Mouse (Mus musculus): ENCODE data around the gene Ttc5. TPM values are rescaled to one million over a fixed set of nuclear protein-coding genes. Genes with fewer than 3 reads are reported as not detected.
"Not testable (repeated sequence)": the region's sequence is repeated elsewhere in the genome, so short reads cannot be mapped to it uniquely, and the experiment has no call there.

The Ttc5 gene
- total RNA-seq (2021), result 10 to 100 TPM; 16.2 to 17.0 TPM

DNA sequence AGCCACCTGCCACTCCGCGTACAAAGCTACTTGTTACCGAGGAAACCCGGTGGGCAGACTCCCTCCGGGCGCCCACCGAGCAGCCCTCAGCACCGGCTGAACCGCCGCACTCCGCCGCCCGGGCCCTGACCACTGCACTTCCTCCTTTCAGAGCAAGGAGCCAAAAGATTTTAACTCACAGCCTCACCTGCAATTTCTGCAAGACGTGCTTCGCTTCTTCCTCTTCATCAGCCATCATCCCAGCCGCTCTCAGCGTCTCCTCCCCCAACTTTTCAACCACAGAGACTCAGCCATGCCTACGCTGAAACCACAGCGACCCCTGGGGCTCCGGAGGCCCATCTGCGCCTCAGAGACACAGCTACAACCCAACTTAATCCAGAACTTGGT, at the start of gene Ttc5:
TSS of gene Ttc5 (minus strand) at position 269 of the 387 bp plus-strand sequence.
- intact Hi-C loops (cut with DNase I), result loop anchor here (2.0 kb wide), 1 partner anchor 22 kb away; the partner anchor contains the start of genes Ccnb1ip1 and Parp2

DNA sequence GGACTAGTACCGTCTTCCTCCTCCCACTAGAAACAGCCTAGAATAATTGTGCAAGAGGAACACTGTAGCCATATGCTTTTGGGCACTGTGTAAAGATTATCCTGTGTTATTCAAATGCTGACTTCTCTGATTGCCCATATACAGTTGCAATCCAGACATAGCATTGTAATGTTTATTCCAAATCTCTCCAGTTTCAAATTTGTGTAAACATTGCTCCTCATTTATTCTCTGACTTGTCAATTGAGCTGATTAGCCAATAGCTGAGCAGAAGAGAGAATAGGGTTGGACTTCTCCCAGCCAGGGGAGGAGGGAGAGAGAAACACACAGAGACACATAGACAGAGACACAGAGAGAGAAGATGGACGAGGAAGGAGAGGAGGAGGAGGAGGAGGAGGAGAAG, 49.1 kb upstream of the Ttc5 start:
- intact Hi-C loops (cut with DNase I), result no loop called here

More for the DNA sequence above, at the start of gene Ttc5:
- peak; percentile 67 for DNase-seq (ENCODE audit: low spot score)

DNA sequence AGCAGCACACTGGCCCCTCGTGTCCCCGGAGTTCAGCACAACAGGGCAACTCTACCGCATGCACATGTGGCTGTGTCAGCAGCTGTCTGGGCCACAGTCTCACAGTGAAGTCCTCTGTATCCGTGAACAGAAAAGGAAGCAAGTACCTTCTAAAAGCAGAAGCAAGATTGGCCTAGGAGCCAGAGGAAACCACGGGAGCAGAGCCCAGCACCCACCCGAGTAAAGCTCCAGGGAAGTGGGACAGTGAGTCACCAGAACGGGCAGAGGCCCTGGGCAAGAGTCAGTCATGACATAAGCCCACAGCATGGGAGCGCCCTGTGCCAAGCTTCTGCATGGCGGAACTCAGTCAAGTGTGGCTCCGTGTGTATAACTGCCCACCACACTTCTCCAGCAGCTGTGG, 48.6 kb upstream of the Ttc5 start:
- intact Hi-C loops (cut with DNase I), result no loop called here

More for the DNA sequence above, 49.1 kb upstream of the Ttc5 start:
- no peak for DNase-seq (ENCODE audit: low spot score)

DNA sequence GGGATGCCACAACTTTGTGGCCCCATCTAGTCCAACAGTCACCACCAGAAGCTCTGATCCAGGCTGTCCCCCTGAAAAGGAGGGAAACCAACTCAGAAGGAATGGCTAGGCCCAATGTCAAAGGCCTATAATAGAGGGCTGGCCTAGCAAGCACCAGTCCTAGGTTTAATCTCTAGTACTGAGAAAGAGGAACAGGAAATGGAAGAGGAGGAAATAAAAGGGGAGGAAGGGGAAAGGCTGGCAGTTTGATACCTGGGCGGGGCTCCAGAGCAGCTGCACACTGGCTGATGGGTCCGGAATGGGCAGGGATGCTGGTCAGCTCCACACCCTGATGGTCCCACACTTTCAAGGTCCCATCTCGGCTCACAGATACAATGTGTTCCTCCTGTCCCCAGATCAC, 44.6 kb upstream of the Ttc5 start:
- no peak for DNase-seq (ENCODE audit: low spot score)
- intact Hi-C loops (cut with DNase I), result no loop called here

More for the DNA sequence above, 48.6 kb upstream of the Ttc5 start:
- DNase-seq (ENCODE audit: low spot score), result peak; percentile 22

DNA sequence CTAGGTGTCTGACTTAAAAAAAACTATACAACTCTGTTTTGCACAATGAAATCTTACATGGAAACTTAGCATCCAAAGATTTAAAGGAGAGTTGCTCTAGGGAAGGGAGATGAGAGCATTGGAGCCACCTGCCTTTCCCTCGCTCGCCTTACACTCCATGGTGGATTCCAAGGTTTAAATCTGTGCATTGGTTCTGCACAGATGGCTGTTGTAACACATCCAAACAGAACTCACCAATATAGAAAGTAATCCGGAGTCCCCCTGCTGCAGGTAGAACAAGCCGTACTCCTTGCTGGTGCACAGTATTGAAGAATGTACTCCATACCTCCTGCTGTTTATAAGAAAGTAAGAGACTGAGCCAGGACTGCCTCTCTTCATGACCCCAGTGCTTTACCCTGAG, 41.3 kb upstream of the Ttc5 start:
- intact Hi-C loops (cut with DNase I), result no loop called here
- no peak for DNase-seq (ENCODE audit: low spot score)

DNA sequence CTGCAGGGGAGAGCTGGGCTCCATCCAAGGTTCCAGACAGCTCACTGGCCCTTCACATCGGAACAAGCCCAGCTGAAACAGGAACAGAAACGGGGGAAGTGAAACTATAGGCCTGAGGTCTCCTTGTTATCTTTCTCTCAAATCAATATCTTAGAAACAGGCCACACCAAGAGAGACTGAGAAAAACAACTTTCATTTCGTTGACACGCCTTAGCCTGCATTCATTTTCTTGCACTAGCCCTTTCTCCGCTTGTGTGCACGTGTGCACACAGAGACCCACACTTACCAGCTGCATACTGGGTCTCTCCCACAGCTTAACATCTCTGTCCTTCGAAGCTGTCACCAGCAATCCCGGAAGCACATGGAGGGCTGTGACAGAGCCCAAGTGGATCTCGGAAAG, 38.9 kb upstream of the Ttc5 start:
- intact Hi-C loops (cut with DNase I), result no loop called here
- DNase-seq (ENCODE audit: low spot score), result no peak

DNA sequence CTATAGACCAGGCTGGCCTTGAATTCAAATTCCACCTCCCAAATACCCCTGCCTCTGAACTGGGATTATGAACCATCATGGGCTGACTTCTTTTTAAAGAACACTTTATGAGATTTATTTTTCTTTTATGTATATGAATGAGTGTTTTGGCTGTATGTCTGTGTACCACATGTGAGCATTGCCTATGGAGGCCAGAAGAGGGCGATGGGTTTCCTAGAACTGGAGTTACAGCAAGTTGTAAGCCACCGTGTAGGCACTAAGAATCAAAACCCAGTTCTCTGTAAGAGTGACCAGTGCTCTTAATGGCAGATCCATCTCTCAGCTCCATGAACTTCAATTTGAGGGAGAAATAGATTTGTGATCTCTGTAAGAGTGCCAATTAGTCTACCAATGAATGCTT, 37.9 kb upstream of the Ttc5 start:
- intact Hi-C loops (cut with DNase I), result no loop called here
- no peak for DNase-seq (ENCODE audit: low spot score)

DNA sequence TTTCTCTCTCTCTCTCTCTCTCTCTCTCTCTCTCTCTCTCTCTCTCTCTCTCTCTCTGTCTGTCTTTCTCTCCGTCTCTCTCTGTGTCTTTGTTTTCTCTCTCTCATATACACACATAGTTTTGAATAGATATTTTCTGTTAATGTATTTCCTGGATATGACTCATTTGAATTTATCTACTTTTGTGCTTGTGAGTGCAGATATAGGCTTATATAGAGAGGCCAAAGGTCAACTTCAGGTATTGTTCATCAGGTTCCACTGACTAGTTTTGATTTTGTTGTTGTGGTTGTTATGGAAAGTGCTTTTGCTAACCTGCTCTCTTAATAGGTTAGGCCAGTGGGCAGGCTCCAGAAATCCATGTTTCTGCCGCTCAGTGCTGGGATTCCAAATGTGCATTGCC, 27.7 kb upstream of the Ttc5 start:
- intact Hi-C loops (cut with DNase I), result no loop called here
- no peak for DNase-seq (ENCODE audit: low spot score)

DNA sequence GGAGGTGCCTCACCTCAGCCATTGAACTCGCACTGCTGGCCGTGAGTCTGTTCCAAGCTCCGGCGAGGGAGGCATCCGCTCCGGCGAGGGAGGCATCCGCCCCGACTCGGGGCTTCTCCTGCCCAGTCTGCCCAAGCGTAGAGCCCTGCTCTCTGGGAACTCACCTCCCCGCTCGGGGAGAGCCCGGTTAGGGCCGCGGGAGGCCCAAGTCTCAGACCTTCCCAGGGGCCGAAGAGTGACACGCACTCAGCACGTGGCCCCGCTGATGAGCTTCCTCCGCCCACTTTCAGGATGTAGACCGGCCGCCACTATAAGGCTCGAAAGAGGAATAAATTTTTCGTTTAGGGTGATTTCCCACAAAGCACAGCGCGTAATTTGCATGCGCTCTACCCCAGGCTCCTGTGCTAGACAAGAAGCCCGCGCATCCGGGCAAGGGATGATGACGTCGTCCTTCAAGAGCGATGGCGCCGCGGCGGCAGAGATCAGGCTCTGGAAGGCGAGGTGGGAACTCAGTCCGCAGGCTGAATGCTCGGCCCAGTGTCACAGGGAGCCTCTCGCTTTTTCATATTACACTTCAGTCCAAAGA, 22.3 kb upstream of the Ttc5 start, which contains the start of the genes Ccnb1ip1 and Parp2:
TSS of gene Ccnb1ip1 (minus strand) at position 246 of the 586 bp plus-strand sequence.
TSS of gene Parp2 (plus strand) at position 355 of the 586 bp plus-strand sequence.
- intact Hi-C loops (cut with DNase I), result loop anchor here (2.0 to 5.0 kb wide), 4 partner anchors 23 to 283 kb away; partner anchors contain the start of genes Ang, Rnase4 and Ttc5
- DNase-seq (ENCODE audit: low spot score), result peak; percentile 95

DNA sequence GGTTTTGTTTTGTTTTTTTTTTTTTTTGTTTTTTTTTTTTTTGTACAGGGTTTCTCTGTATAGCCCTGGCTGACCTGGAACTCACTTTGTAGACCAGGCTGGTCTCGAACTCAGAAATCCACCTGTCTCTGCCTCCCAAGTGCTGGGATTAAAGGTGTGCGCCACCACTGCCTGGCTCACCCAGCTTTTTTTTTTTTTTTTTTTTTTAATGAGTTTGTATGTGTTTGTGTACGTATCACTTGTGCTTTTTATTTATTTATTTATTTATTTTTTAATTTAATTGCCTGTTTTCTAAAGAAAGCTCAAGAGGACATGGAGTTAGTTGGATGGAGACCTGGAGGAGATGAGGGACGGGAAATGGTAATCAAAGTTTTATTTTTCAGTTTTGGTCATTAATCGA, 21.1 kb upstream of the Ttc5 start:
- intact Hi-C loops (cut with DNase I), result loop anchor here (2.0 to 5.0 kb wide), 4 partner anchors 22 to 284 kb away; partner anchors contain the start of genes Ang, Rnase4 and Ttc5
- DNase-seq (ENCODE audit: low spot score), result not testable (repeated sequence)

DNA sequence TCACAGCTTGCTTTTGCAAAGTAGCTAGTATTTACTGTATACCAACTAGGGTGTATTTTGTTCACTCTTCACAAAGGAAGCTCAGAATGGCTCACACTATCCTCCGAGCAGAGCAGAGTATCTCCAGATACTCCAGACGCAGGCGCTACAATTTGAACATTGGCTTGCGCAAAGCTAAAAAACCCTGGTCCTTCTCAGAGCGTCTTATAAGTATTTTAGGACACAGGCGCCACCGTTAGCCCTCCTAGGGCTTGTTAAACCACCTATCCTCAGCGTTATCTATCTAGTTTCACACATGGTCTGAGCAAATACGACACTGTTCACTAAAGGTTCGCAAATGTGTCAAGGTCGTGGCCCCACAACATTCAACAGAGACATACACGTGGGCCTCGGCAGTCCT, 19.4 kb upstream of the Ttc5 start:
- DNase-seq (ENCODE audit: low spot score), result no peak
- intact Hi-C loops (cut with DNase I), result loop anchor here (5.0 kb wide), 1 partner anchor 123 kb away; no protein-coding TSS in a partner anchor

DNA sequence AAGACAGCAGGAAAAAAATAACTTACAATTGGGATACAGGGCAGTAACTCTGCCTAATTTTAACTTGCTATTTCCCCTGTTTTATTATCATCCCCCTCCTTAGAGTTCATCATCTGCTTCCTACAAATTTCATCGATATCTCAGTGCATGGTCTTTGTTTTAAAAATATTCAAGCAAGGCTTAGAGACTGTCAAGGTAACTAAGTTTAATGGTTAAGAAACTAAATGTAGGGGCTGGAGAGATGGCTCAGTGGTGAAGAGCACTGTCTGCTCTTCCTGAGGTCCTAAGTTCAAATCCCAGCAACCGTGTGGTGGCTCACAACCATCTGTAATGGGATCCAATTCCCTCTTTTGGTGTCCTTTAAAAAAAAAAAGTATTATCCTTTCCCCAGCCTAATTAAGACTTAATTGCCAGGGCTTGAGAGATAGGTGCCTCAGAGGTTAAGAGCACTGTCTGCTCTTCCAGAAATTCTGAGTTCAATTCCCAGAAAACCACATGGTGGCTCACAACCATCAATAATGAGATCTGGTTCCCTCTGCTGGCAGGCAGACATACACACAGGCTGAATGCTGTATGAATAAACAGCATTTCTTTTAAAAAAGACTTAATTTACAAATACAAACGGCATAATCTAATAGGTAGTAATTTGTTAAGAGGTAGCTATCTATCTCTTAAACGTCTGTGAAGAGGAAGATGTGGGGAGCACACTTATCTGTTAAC, 17.7 kb upstream of the Ttc5 start:
- DNase-seq (ENCODE audit: low spot score), result no peak
- intact Hi-C loops (cut with DNase I), result no loop called here

DNA sequence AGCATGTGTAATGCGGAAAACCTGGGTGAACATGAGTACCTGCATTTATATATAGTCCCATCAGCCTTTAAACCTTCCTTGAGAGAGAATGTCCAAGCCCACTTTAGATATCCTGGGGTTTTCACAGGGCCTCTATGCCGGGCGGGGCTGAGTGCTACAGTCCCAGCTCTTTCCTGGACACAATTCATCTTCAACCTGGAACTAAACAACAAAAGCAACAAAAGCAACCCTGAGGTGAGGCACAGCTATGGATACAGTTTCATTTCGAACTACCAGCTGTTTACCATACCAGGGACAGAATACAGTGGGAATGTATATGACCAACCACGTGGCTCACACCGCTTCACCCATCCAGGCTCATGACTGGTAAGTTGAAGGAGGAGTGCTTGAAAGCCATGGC, 17.1 kb upstream of the Ttc5 start:
- no peak for DNase-seq (ENCODE audit: low spot score)
- intact Hi-C loops (cut with DNase I), result no loop called here

DNA sequence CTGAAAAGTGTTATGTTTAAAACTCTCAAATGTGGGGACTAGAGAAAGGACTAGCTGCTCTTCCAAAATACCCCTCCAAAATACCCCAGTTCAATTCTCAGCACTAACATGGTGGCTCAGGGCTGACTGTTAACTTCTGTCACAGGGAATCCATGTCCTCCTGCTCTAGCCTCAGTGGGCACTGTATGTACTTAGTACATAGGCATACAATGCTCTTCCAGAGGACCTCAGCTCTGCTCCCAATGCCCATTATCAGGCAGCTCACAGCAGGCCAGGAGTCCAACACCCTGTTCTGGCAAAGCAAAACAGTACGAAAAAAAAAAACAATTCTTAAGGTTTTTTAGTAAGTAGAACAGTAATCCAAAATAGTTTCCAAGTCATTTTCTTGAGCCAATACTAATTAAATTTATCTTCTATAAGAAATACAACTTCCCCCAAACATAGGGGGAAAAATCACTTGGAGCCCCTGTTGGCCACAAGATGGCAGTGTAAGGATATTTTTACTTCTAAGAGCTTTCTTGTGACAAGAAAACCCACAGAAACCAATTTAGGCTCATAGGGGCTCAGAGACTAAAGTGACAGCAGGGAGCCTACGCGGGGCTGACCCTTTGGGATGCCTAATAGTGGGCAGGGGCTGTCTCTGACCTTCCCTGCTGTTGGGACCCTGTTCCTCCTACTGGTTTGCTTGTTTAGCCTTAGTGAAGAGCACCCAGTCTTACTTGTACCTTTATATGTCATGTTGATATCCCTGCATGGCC, 14.4 kb upstream of the Ttc5 start:
- intact Hi-C loops (cut with DNase I), result loop anchor here (2.0 kb wide), 1 partner anchor 299 kb away; no protein-coding TSS in a partner anchor
- no peak for DNase-seq (ENCODE audit: low spot score)

DNA sequence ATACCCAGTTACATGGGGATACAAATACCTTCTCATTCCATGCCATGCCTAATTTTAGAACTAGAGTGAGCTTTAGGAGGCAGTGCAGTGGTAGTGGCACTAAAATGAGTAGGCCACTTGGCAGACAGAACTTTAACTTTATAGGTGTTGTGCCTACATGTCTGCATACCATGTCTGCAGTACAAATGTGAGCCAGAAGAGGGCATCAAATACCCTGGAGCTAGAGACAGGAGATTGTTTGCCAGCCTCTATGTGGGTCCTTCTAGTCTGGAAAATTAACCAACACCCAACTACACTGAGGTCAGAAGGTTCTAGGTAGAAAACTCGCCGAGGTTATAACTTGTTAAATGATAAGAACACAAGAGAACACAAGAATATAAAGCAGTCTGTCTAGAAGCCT, 13.2 kb upstream of the Ttc5 start:
- intact Hi-C loops (cut with DNase I), result no loop called here
- DNase-seq (ENCODE audit: low spot score), result no peak

DNA sequence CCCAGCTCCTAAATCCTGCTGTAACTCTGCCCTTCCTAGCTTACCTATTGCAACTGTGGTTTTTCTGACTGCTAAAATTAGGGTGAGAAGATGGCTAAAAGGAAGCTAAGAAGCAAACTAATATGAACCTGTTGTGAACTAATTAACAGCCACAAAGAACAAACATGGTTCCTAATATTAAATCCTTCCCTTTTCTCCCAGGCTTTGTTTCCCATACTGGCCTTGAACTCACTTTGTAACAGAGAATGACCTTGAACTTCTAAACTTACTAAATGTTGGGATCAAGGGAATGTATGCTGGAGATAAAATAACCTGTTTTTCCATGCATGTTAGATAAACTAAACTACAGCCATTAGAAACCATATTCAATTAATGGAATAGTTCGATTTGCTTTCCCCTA, 11.1 kb upstream of the Ttc5 start:
- DNase-seq (ENCODE audit: low spot score), result no peak
- intact Hi-C loops (cut with DNase I), result no loop called here

DNA sequence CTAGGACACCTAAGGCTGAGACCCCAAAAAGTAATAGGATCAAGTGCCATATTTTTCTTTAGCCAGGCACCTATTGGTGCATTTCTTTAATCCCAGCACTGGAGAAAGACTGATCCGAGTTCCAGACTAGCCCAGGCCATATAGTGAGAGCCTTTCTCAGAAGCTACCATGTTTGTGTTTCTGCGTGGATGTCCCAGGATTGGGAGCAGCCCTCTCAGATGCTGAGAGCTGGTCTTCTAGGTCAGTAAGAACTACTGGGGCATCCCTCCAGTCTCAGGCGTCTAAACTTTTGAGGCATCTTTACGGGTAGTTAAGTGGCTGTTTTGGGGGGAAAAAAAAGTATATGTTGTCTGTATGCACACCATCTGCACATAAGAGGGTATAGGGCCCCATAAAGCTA, 10.6 kb upstream of the Ttc5 start:
- DNase-seq (ENCODE audit: low spot score), result no peak
- intact Hi-C loops (cut with DNase I), result no loop called here

DNA sequence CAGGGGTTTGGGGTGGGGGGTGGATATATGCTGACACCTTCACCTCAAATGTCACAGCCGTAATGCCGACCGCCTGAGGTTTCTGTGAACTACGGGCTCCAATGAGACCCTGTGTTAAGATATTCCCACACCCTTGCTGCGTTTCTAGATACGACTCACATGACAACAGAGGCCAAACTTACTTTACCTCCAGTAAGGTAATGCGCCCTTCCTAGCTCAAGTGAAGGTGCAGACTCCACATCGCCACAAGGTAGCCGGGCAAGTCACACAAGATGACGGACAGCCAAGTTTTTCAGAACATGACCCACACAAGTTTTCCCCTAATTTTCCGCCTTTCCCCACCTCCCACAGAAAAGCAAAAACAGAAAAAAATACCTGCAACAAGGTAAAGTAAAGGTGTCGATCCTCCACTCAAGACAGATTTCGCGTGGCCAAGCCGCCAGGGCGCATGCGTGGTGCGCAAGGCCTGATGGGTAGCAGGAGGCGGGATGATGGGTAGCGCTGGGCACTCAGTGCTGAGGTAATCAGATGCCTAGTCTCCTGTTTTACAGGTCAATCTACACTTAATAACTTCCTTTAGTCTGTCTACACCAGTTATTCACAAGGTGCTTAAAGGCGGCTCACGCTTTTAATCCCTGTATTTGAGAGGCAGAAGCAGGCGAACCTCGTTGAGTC, 10.1 kb upstream of the Ttc5 start:
- intact Hi-C loops (cut with DNase I), result no loop called here
- no peak for DNase-seq (ENCODE audit: low spot score)

DNA sequence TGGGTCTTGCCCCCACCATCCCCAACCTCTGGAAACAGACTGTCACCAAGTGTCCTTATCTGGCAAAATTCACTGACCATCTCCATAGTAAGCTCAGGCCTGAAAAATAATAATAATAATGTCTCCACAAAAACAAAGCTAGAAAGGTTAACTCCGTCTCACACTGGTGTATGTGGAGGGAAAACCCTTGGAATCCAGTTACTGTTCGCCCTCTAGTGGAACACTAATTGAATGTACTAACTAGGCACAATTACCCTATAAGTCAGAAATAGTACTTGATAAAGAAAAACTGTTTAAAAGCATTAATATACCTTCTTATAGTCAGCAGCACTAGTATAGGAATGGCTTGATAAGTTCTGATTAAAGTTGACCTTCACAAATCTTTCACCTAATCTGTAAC, 2.8 kb upstream of the Ttc5 start:
- no peak for DNase-seq (ENCODE audit: low spot score)
- intact Hi-C loops (cut with DNase I), result no loop called here
